Mouse (Mus musculus) left cerebral cortex, adult 8-10 months (tissue): Measurements from ENCODE around the gene Sema4f. TPM values are rescaled to one million over a fixed set of nuclear protein-coding genes. Genes with fewer than 3 reads are reported as not detected.

Experiments
- DNase-seq, 2 experiments: peaks; one replicate each; pipeline ENCODE4 v3.0.0; 2022; ENCODE audit warnings: low spot score in 2 of 2
- total RNA-seq, 4 experiments: library from RNA; stranded (reverse); gene quantifications; 2 replicates each; pipeline ENCODE4 v1.2.4; 2022

The Sema4f gene
- total RNA-seq, 4 experiments from 2014 or later, result 35.0 to 36.1 (median 35.2) TPM

GRCm38 (mm10) chr6:82871632-82872331 lies 67.8 kb downstream of the Sema4f start:
- DNase-seq, result no peak

- DNase-seq, result no peak
Observed at GRCm38 (mm10) chr6:82868476-82868875, 71.1 kb downstream of the Sema4f start.

GRCm38 (mm10) chr6:82863380-82863874 lies 76.1 kb downstream of the Sema4f start:
- no peak for DNase-seq

GRCm38 (mm10) chr6:82862475-82862874 lies 77.1 kb downstream of the Sema4f start:
- DNase-seq, result no peak

- DNase-seq, result no peak
Observed at GRCm38 (mm10) chr6:82862042-82862441, 77.5 kb downstream of the Sema4f start.

Other genes starting within 250 kb of the Sema4f start
- 10 to 100 TPM; 28.4 to 31.3 (median 30.5) TPM for gene Pole4, start 234.4 kb downstream of the Sema4f start, total RNA-seq
- 1 to 10 TPM; 3.0 to 8.0 (median 3.9) TPM for gene Hk2, start 165.3 kb downstream of the Sema4f start, total RNA-seq
- under 1 TPM in 3 of 4 experiments, not detected in 1; 0.33 to 0.57 (median 0.48) TPM for gene M1ap, start 7.1 kb upstream of the Sema4f start, total RNA-seq
- gene Dok1, start 93.7 kb upstream of the Sema4f start, total RNA-seq, result 1 to 10 TPM; 2.1 to 3.7 (median 2.9) TPM
- gene Loxl3, start 94.4 kb upstream of the Sema4f start, total RNA-seq, result 1 to 10 TPM; 2.0 to 4.3 (median 3.0) TPM
- gene Aup1, start 114.8 kb upstream of the Sema4f start, total RNA-seq, result 100 to 1,000 TPM in 3 of 4 experiments, 10 to 100 TPM in 1; 98.7 to 123 (median 111) TPM
- 10 to 100 TPM; 47.7 to 53.7 (median 50.4) TPM for gene Htra2, start 115.5 kb upstream of the Sema4f start, total RNA-seq
- gene Dqx1, start 118.1 kb upstream of the Sema4f start, total RNA-seq, result 1 to 10 TPM in 2 of 4 experiments, under 1 TPM in 2; 0.67 to 1.5 (median 1.1) TPM
- not detected for gene Tlx2, start 130.5 kb upstream of the Sema4f start, total RNA-seq
- gene Pcgf1, start 138.1 kb upstream of the Sema4f start, total RNA-seq, result 10 to 100 TPM; 26.2 to 31.0 (median 27.2) TPM
- gene Lbx2, start 146.6 kb upstream of the Sema4f start, total RNA-seq, result under 1 TPM in 1 of 4 experiments, not detected in 3; 0.77 TPM
- gene Ccdc142, start 161.8 kb upstream of the Sema4f start, total RNA-seq, result 10 to 100 TPM in 1 of 4 experiments, 1 to 10 TPM in 3; 6.5 to 10.1 (median 8.7) TPM
- gene Gm42688, start 161.8 kb upstream of the Sema4f start, total RNA-seq, result 1 to 10 TPM; 5.8 to 8.1 (median 6.4) TPM
- gene Mrpl53, start 169.3 kb upstream of the Sema4f start, total RNA-seq, result 10 to 100 TPM; 51.1 to 63.3 (median 54.2) TPM
- gene Mogs, start 175.7 kb upstream of the Sema4f start, total RNA-seq, result 10 to 100 TPM; 27.4 to 32.3 (median 31.3) TPM
- gene Wbp1, start 181.8 kb upstream of the Sema4f start, total RNA-seq, result 10 to 100 TPM; 36.5 to 47.4 (median 39.6) TPM
- 10 to 100 TPM; 22.0 to 26.8 (median 25.4) TPM for gene Ino80b, start 185.7 kb upstream of the Sema4f start, total RNA-seq
- gene Rtkn, start 195.7 kb upstream of the Sema4f start, total RNA-seq, result 100 to 1,000 TPM in 1 of 4 experiments, 10 to 100 TPM in 3; 91.4 to 114 (median 92.8) TPM
- gene Wdr54, start 216.6 kb upstream of the Sema4f start, total RNA-seq, result 10 to 100 TPM; 31.8 to 39.1 (median 34.5) TPM
- gene 1700003E16Rik, start 216.6 kb upstream of the Sema4f start, total RNA-seq, result 10 to 100 TPM; 26.4 to 29.4 (median 28.3) TPM
- 100 to 1,000 TPM; 347 to 364 (median 356) TPM for gene Dctn1, start 226.2 kb upstream of the Sema4f start, total RNA-seq